Mouse (Mus musculus) liver, postnatal 0 days (tissue): ENCODE data around the gene Bms1.

ENCODE experiments used
- CTCF ChIP-seq: sonication (generic); IDR thresholded peaks from 2 replicates; pipeline ENCODE4 v1.5.1; 2016; ENCODE audit warnings: antibody characterized with exemption, low read depth
- EP300 ChIP-seq: IDR thresholded peaks from 2 replicates; pipeline ENCODE4 v1.6.1; 2016; ENCODE audit warnings: antibody characterized with exemption, low read depth, mild to moderate bottlenecking

DNA sequence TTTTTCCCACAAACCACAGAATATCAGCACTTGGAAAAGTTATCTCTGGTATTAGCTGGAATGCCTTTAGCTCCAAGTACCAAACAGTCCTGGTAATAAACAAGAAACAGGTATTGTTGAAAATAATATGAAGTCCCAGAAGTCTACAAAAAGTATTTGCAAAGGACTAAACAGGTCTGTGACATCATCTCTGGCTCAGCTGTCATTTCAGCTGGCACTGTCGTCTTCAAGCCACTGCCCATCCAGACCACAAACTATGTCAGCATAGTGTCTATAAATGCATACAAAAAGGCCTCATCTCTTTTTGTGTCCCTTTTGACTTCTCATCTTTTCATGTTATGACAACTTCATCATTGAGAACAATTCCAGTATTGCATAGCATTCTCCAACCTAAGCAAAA is 7.4 kb upstream of the Bms1 start:
- TF ChIP-seq EP300 = no peak
- TF ChIP-seq CTCF = no peak
